Mouse (Mus musculus) Patski (cell line): ENCODE measurements at regions not wholly inside any gene's neighbourhood (a gene's known extent, or its start where the extent isn't known, plus 50 kb on each side); places are given as distances from the start of the nearest gene placed in this dataset.

ENCODE experiments used
- ATAC-seq: fragments of 100-300 bp; one replicate; pipeline ENCODE4 v1.8.0; 2021
- CTCF ChIA-PET: fragments of 350-600 bp; sonication (Branson Sonifier 250); formaldehyde crosslinking; loops from one replicate; lab custom pipeline; 2022; ENCODE audit warnings: inconsistent platforms; lab: Charles Lee
- POLR2A ChIA-PET: fragments of 350-600 bp; sonication (Branson Sonifier 250); formaldehyde crosslinking; loops from one replicate; lab custom pipeline; 2022; ENCODE audit warnings: antibody characterized with exemption, inconsistent platforms; lab: Charles Lee
- DNase-seq: peaks from one replicate; pipeline ENCODE4 v3.0.0-alpha.2; 2011; ENCODE audit warnings: low read depth, low spot score
- H3K27me3 ChIP-seq: fragments of 371-371 bp; one replicate; pipeline ENCODE4 v1.5.1; 2021
- CTCF ChIP-seq: fragments of 100-300 bp; IDR thresholded peaks from one replicate; pipeline ENCODE4 v1.5.1; 2021
- in situ Hi-C: fragments of 300-500 bp; cut with MboI; formaldehyde crosslinking; loops from 3 replicates; pipeline ENCODE4 v1.11.1; 2018; ENCODE audit warnings: low pct_unique_long_range_greater_than_20kb, mixed read lengths

- DNase-seq (no peak), ATAC-seq (no peak)
- no peaks in the 10 kb centered on the region for H3K27me3 ChIP-seq
- ChIA-PET POLR2A (no interaction called here), CTCF (no interaction called here)
- TF ChIP-seq CTCF, result no peak
- in situ Hi-C loops, result no loop called here
Observed at GRCm38 (mm10) chr2:159852959-159853358, 481.0 kb downstream of the Gm826 start.

- in situ Hi-C loops, result no loop called here
- ChIA-PET POLR2A (no interaction called here), CTCF (interaction anchor here (0.8 to 1.8 kb wide), 2 partner anchors 11 to 14 kb away, joined by 3 to 4 read pairs; no protein-coding TSS in a partner anchor)
- DNase-seq (no peak), ATAC-seq (no peak)
- TF ChIP-seq CTCF, result no peak
- no peaks in the 10 kb centered on the region for H3K27me3 ChIP-seq
Observed at GRCm38 (mm10) chr2:159832488-159833113, 501.4 kb downstream of the Gm826 start.

GRCm38 (mm10) chr2:159826417-159826816 is 507.5 kb downstream of the Gm826 start:
- DNase-seq (no peak), ATAC-seq (no peak)
- TF ChIP-seq CTCF, result no peak
- in situ Hi-C loops, result no loop called here
- ChIA-PET CTCF (no interaction called here), POLR2A (no interaction called here)
- H3K27me3 ChIP-seq, result no peaks in the 10 kb centered on the region

GRCm38 (mm10) chr2:159818556-159818955 is 515.4 kb downstream of the Gm826 start:
- CTCF ChIA-PET, result interaction anchor here (0.8 kb wide), 1 partner anchor 11 kb away, joined by 4 read pairs; no protein-coding TSS in a partner anchor
- ATAC-seq (no peak), DNase-seq (no peak)
- POLR2A ChIA-PET, result no interaction called here
- in situ Hi-C loops, result no loop called here
- peaks cover 3% of the 10 kb centered on the region for H3K27me3 ChIP-seq
- TF ChIP-seq CTCF, result no peak

- no peak for TF ChIP-seq CTCF
Observed at GRCm38 (mm10) chr2:159816344-159816743, 517.6 kb downstream of the Gm826 start.

More at GRCm38 (mm10) chr2:159816344-159816743, 517.6 kb downstream of the Gm826 start:
- in situ Hi-C loops, result no loop called here
- DNase-seq (no peak), ATAC-seq (no peak)
- ChIA-PET POLR2A (no interaction called here), CTCF (no interaction called here)
- H3K27me3 ChIP-seq, result peaks cover 3% of the 10 kb centered on the region
